Mouse (Mus musculus) kidney, embryonic 16.5 days (tissue): ENCODE data around the gene Gm13090. TPM values are rescaled to one million over a fixed set of nuclear protein-coding genes. Genes with fewer than 3 reads are reported as not detected.

Experiments
- ATAC-seq: fragments of 200-750 bp; cut with Nextera tagmentation; 2 replicates; pipeline ENCODE4 v1.8.0; 2017; ENCODE audit warnings: moderate TSS enrichment; ENCODE audit not compliant: low FRiP score, low TSS enrichment
- H3K27ac ChIP-seq: fragments of 300-500 bp; sonication (generic); 2 replicates; pipeline ENCODE4 v1.5.1; 2014; ENCODE audit warnings: low read length
- H3K27me3 ChIP-seq: fragments of 300-500 bp; sonication (generic); 2 replicates; pipeline ENCODE4 v1.6.1; 2014; ENCODE audit warnings: low read length, control low read depth, mixed read lengths; ENCODE audit not compliant: insufficient read depth
- H3K36me3 ChIP-seq: fragments of 300-500 bp; sonication (generic); 2 replicates; pipeline ENCODE4 v1.6.1; 2014; ENCODE audit warnings: low read length, control low read depth, mixed read lengths; ENCODE audit not compliant: insufficient read depth
- H3K4me1 ChIP-seq: fragments of 300-500 bp; sonication (generic); 2 replicates; pipeline ENCODE4 v1.6.1; 2014; ENCODE audit warnings: low read length, control low read depth, mixed read lengths; ENCODE audit not compliant: insufficient read depth
- H3K4me2 ChIP-seq: fragments of 300-500 bp; sonication (generic); replicated peaks from 2 replicates; pipeline ENCODE4 v1.6.1; 2014; ENCODE audit warnings: low read depth, low read length
- H3K4me3 ChIP-seq: fragments of 300-500 bp; sonication (generic); 2 replicates; pipeline ENCODE4 v1.5.1; 2014; ENCODE audit warnings: mild to moderate bottlenecking, low read length
- H3K9ac ChIP-seq: fragments of 300-500 bp; sonication (generic); replicated peaks from 2 replicates; pipeline ENCODE4 v1.6.1; 2014; ENCODE audit warnings: low read length
- H3K9me3 ChIP-seq: fragments of 300-500 bp; sonication (generic); 2 replicates; pipeline ENCODE4 v1.6.1; 2016; ENCODE audit warnings: low read length, control low read depth
- WGBS: fragments of 180-500 bp; shearing (Covaris S2); extraction: QIAGEN DNeasy Blood & Tissue Kit; methylation state at CpG from one replicate; pipeline ENCODE4 v1.1.7; 2014; 5-methylcytosine and 5-hydroxymethylcytosine counted together
- polyA plus RNA-seq: library from polyadenylated mRNA; unstranded; fragments of >200 nt; fragmentation: Nextera tagmentation; extraction: Ambion mirVana; gene quantifications from 2 replicates; pipeline ENCODE4 v1.2.1, GENCODE M21; 2015

Gm13090 gene
- polyA plus RNA-seq, 1 experiment from 2014 or later, result not detected

DNA sequence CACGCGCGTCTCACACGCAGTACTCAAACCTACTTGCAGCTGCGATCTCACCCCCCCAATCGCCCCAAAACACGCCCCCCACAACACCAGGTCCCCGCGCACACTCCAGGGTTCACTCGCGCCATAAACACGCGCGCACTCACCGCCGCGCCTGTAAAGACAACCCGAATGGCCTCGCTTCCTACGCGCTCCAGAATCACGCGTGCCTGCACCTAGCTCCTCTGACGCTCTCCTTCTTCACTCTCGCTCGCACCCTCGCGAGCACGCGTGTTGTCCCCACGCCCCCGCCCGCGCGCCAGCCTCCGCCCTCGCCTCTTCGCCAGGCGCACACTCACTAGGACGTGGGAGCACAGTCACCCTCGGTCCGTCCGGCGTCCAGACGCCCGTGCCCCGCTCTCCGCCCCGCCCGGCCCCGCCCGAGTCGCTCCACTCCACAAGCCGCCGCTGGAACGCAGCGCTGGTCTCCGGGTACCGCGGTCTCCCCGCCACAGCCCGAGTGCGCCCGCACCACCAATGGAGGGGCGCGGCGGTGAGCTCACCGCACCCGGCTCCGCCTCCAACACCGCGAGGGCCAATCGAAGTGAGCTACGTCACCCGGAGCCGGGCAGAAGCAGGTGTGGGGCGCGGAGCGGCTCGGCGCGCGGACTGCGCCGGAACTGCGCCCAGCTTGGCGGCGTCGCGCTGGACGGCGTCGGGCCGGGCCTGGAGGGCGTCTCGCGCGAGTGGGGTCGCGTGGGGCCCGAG lies 18.8 kb downstream of the Gm13090 start:
- peak; percentile 99 for ATAC-seq
- H3K27me3 ChIP-seq, result peaks cover 40% of the 10 kb centered on the region
- under 1% methylated on average over 68 of the region's 101 CpGs for WGBS
- no peaks in the 10 kb centered on the region for H3K36me3 ChIP-seq
- peaks cover 10% of the 10 kb centered on the region for H3K4me1 ChIP-seq
- H3K9ac ChIP-seq, result peak overlapping the region; percentile 78
- H3K9me3 ChIP-seq, result no peaks in the 10 kb centered on the region
- peak overlapping the region; percentile 100 for H3K4me2 ChIP-seq
- peak overlapping the region; percentile 74 for H3K4me3 ChIP-seq
- H3K27ac ChIP-seq, result no peak overlapping the region

DNA sequence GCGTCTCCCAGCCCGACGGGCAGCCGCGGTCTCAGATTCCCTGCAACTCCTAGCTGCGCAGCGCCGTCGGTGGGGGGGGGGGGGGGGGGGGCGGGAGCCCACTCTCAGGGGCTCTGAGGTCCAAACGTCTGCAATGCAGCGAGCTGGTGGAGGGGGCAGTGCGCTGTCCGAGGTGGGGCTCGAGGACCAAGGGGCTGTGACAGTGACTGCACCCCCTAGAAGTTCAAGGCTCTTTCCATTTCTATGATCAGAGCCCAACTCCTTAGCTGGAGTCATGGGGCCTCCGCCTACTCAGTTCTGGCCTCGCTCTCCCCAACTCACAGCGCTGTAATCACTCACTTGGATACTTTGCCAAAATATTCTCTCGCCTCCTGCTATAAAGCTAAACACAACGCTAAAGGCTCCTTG lies 19.5 kb downstream of the Gm13090 start:
- 2% methylated on average over 15 of the region's 20 CpGs for WGBS
- Histone ChIP-seq H3K27ac (no peak overlapping the region), H3K27me3 (peaks cover 40% of the 10 kb centered on the region), H3K36me3 (no peaks in the 10 kb centered on the region), H3K4me2 (peak overlapping the region; percentile 100), H3K9ac (peak overlapping the region; percentile 78), H3K9me3 (no peaks in the 10 kb centered on the region), H3K4me1 (peaks cover 10% of the 10 kb centered on the region), H3K4me3 (peak overlapping the region; percentile 74)
- peak; percentile 17; the same call in 1 of the 2 replicates for ATAC-seq

DNA sequence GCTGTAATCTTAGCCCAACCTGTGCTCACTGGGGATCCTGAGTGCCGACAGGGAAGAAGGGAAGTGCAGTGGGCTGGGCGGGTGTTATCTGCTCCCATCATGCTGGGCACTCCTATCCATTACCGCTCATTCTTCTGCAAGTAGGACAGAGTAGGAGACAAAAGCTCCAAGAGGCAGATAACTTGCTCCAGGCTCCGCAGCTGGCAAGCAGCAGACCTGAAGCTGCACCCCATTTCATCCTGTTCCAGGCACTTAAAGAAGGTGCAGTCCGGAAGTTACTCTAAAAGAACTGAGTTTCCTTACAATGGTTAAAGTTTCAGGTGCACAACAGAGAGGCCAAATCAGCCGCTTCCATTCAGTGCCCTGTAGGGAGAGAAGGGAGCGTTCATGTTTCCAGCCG lies 21.9 kb downstream of the Gm13090 start:
- Histone ChIP-seq H3K27ac (no peak overlapping the region), H3K9me3 (no peaks in the 10 kb centered on the region), H3K36me3 (no peaks in the 10 kb centered on the region), H3K4me3 (no peak overlapping the region), H3K4me1 (peaks cover 10% of the 10 kb centered on the region), H3K9ac (no peak overlapping the region), H3K27me3 (peaks cover 40% of the 10 kb centered on the region), H3K4me2 (no peak overlapping the region)
- 59% methylated on average over 8 of the region's 8 CpGs for WGBS
- ATAC-seq, result no peak

DNA sequence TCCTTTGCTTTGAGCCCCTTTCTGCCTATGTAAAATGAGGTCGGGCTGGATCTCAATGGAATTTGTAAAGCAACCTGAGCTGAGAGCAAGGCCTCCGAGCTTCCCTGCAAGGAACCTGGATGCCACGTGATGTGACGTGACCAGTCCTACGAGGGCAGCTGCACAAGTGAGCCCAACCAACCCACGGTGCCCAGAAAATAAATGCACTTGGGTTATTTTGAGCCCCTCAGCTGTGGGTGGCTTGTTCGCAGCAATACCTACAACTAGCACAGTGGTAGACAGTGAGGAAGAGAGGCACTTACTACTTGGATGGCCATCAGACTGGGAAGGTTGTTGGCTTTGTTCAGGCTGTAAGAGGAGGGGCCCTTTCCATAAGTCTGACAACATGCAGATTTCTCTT lies 25.2 kb downstream of the Gm13090 start:
- H3K4me1 ChIP-seq, result no peaks in the 10 kb centered on the region
- no peak overlapping the region for H3K9ac ChIP-seq
- no peaks in the 10 kb centered on the region for H3K36me3 ChIP-seq
- no peak overlapping the region for H3K4me3 ChIP-seq
- 90% methylated on average over 7 of the region's 7 CpGs for WGBS
- no peak overlapping the region for H3K27ac ChIP-seq
- no peaks in the 10 kb centered on the region for H3K9me3 ChIP-seq
- no peak overlapping the region for H3K4me2 ChIP-seq
- ATAC-seq, result no peak
- peaks cover 11% of the 10 kb centered on the region for H3K27me3 ChIP-seq

DNA sequence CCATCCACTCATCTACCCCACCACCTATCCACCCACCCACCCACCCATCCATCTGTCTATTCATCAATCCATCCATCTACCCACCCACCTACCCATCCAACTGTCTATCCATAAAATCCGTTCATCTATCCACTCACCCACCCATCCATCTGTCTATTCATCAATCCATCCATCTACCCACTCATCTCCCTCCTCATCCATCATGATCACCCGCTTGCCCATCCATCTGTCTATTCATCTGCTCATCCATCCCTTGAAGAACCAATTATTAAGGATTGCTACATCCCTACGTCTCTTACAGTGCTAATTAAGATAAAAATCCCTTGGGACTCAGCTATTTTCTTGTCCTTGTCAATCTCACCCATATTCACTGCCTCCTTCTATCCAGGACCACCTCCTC lies 29.5 kb downstream of the Gm13090 start:
- no peaks in the 10 kb centered on the region for H3K36me3 ChIP-seq
- H3K9ac ChIP-seq, result no peak overlapping the region
- no peaks in the 10 kb centered on the region for H3K9me3 ChIP-seq
- H3K27ac ChIP-seq, result no peak overlapping the region
- no peak overlapping the region for H3K4me3 ChIP-seq
- H3K27me3 ChIP-seq, result no peaks in the 10 kb centered on the region
- no peaks in the 10 kb centered on the region for H3K4me1 ChIP-seq
- no peak overlapping the region for H3K4me2 ChIP-seq
- 88% methylated on average over 3 of the region's 3 CpGs for WGBS
- ATAC-seq, result no peak

DNA sequence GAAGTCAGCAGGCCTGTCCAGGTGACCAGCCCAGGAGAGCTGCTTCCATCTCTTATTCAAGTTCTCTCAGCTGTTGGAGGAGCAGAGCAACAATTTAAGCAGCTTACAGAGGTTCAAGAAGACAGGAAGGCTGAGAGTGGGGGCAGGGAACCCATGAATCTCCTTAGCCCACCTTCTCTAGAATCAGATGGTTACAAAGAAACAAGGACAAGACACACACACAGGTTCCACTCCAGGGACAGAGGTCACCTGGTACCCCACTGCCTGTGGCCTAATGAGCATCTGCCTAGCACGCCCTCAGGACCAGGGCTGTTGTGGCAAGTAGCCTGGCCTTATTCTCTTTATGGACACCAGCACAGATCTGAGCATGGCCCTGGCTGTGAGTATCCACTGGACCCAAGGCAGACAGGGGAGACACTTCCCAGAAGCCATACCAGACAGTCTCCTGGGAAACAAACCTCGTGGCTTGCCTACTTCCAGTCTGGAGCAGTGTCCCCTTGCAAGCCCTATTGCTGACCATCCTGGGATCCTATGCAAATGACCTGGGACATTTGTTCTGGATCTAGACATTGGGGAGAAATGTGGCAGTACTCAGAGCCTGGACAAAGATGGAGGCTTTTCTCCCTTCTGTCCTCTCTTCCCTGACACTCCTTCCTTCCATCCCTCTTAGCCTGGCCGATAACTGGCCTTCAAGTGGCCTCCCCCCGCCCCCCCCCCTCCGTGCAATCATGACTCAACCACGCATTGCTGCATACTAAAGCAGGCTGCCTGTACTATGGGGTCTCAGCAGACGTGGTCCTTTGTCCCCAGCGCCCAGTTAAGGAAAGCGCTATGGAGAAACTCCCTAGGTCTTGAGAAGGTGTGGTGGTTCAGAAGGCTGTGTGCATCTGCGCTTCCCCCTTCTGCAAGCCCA lies 38.5 kb downstream of the Gm13090 start:
- ATAC-seq, result peak; percentile 27
- Histone ChIP-seq H3K4me1 (peaks cover 32% of the 10 kb centered on the region), H3K4me3 (peak overlapping the region; percentile 58), H3K9me3 (no peaks in the 10 kb centered on the region), H3K27ac (peak overlapping the region; percentile 73; the same call in 1 of the 2 replicates), H3K36me3 (no peaks in the 10 kb centered on the region), H3K4me2 (peak overlapping the region; percentile 77), H3K27me3 (peaks cover 5% of the 10 kb centered on the region), H3K9ac (peak overlapping the region; percentile 77)
- 10% methylated on average over 10 of the region's 10 CpGs for WGBS

DNA sequence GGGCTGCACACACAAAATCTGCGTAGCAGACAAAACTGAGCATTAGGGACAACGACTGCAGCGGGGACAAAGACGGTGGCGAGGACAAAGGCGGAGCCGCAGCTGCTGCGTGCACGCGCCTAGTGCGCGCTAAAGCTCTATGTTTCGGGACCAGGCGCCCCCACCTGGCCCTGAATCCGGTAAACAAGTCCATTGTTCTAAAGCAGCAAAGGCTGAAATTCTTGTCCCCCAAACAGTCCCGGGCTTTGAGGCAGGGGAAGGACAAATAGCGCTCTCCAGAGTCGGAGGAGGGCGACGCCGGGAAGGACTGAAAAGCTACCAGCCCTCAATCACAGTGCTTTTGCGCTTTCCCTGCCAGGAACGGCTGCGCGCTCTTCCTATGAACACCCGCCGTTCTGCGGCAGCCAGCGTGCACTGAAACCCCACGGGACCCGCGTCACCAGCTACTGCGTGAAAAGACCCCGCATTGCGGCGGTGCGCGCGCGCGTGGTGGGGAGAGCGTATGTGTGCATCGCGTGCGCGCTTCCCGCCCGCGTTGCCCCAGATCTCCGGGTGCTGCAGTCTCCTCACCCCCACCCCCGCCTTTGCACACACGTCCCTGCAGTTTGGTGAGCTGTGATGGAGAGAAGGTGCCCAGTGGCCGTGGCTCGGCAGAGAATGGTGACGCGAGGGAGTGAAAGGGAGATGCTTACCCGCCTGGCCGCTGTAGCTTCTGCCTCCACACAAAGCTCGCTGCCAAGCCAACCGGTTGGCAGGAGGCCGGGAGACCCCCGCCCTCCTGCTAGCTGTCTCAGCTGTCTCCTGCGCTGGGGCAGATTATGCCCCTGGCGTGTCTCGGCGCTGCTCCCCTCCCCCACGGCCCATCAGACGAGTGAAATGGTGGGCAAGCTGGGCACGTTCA lies 39.5 kb downstream of the Gm13090 start:
- peak overlapping the region; percentile 58 for H3K4me3 ChIP-seq
- no peaks in the 10 kb centered on the region for H3K9me3 ChIP-seq
- WGBS, result under 1% methylated on average over 69 of the region's 69 CpGs
- ATAC-seq, result peak; percentile 50
- H3K9ac ChIP-seq, result peak overlapping the region; percentile 77
- peak overlapping the region; percentile 77 for H3K4me2 ChIP-seq
- H3K27me3 ChIP-seq, result peaks cover 5% of the 10 kb centered on the region
- no peaks in the 10 kb centered on the region for H3K36me3 ChIP-seq
- H3K27ac ChIP-seq, result peak overlapping the region; percentile 73
- H3K4me1 ChIP-seq, result peaks cover 32% of the 10 kb centered on the region

DNA sequence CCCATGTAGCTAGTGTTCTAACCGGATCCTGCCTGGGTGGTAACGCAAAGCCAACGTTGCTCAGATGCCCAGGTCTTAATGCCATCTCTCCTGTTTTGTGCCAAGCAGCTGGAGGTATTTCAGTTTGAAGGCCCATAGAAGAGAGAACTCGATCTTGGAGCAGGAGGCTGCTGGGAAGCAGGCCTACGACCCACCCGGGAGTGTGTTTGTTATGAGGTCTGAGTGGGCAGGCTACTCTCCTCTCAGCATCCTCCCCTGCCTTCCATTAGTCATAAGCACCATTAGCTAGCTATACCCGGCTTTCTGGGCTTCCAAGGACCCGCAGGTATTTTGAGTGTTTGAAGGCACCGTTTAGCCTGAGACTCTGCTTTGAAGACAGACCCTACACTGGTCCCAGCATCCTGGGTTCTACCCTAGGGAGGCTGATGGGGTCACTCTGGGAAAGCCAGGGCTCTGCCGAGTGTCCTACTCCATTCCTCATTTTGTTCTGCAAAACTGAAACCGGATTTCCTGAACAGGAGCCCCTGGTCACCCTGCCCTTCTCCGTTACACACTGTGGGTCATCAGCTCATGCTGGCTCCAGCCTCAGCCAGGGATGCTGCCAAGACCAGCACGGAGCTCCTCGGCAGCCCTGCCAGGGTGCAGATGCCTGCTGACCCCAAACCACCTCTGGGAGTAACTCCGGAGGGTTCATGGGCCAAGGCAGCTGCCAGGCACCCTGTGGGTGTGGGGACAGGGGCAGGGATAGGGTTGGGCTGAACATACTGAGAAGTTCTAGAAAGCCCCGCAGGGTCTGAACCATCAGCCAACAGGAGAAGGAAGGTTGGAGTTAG lies 40.6 kb downstream of the Gm13090 start:
- H3K9ac ChIP-seq, result peak overlapping the region; percentile 77

More for the DNA sequence above, 40.6 kb downstream of the Gm13090 start:
- 52% methylated on average over 16 of the region's 16 CpGs for WGBS
- no peak overlapping the region for H3K27ac ChIP-seq
- H3K4me3 ChIP-seq, result peak overlapping the region; percentile 58
- ATAC-seq, result no peak
- peaks cover 5% of the 10 kb centered on the region for H3K27me3 ChIP-seq
- no peaks in the 10 kb centered on the region for H3K36me3 ChIP-seq
- H3K9me3 ChIP-seq, result no peaks in the 10 kb centered on the region
- peaks cover 32% of the 10 kb centered on the region for H3K4me1 ChIP-seq
- H3K4me2 ChIP-seq, result peak overlapping the region; percentile 77
